Mouse (Mus musculus) Muller cell, postnatal 12 days (primary cell): Measurements from ENCODE around the gene Lkaaear1.

ENCODE experiments used
- DNase-seq: peaks from one replicate; pipeline ENCODE4 v3.0.0-alpha.2; 2015; ENCODE audit errors: inconsistent ontology term

Lkaaear1 gene

GRCm38 (mm10) chr2:181656734-181657133 lies 41.5 kb downstream of the Lkaaear1 start, which contains the start of gene Gm29797:
Gene Gm29797 (plus strand): TSS chr2:181657034.
- no peak for DNase-seq

GRCm38 (mm10) chr2:181653523-181653922 lies 44.7 kb downstream of the Lkaaear1 start:
- DNase-seq: no peak

GRCm38 (mm10) chr2:181653065-181653464 lies 45.2 kb downstream of the Lkaaear1 start:
- no peak for DNase-seq

GRCm38 (mm10) chr2:181648926-181649325 lies 49.3 kb downstream of the Lkaaear1 start:
- no peak for DNase-seq
